Mouse (Mus musculus): Measurements from ENCODE around the gene Atp7a.

DNA sequence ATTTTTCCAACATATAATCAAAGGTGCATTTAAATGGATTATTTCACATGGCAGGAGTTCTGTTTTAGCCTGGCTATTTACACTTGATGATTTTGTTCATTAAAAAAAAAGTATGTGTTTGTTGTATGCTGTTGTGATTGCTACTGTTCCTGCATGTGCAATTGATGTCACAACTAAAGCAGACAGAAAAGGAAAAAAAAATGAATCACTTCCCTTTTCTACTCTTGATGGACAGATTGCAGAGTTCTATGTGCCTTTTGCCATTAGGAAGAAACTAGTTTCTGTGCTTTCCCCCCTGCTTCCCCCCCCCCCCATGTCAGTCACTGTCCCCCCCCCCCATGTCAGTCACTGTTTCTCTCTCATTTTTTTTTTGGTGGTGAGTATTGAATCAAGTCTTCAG lies 4.0 kb downstream of the Atp7a start:
- TF ChIP-seq GATA1 (IDR thresholded peaks at IDR 0.05; ENCODE audit: low read depth, low read length): no peak
- no peak for TF ChIP-seq POLR2AphosphoS2 (IDR thresholded peaks at IDR 0.05; ENCODE audit: low read length)
- TF ChIP-seq TBP (IDR thresholded peaks at IDR 0.05; ENCODE audit: low read depth, low read length): no peak

Data from MEL (cell line).